Mouse (Mus musculus) megakaryocyte, embryonic 14.5 days (primary cell): ENCODE results near the gene Pgr.

ENCODE experiments used
- FLI1 ChIP-seq: IDR thresholded peaks from 2 replicates; pipeline ENCODE4 v1.6.1; 2012; ENCODE audit warnings: low read length, inconsistent platforms, mixed read lengths
- GATA1 ChIP-seq: IDR thresholded peaks from 3 replicates; pipeline ENCODE4 v1.6.1; 2012; ENCODE audit warnings: mixed read lengths, low read length, inconsistent platforms, borderline replicate concordance

DNA sequence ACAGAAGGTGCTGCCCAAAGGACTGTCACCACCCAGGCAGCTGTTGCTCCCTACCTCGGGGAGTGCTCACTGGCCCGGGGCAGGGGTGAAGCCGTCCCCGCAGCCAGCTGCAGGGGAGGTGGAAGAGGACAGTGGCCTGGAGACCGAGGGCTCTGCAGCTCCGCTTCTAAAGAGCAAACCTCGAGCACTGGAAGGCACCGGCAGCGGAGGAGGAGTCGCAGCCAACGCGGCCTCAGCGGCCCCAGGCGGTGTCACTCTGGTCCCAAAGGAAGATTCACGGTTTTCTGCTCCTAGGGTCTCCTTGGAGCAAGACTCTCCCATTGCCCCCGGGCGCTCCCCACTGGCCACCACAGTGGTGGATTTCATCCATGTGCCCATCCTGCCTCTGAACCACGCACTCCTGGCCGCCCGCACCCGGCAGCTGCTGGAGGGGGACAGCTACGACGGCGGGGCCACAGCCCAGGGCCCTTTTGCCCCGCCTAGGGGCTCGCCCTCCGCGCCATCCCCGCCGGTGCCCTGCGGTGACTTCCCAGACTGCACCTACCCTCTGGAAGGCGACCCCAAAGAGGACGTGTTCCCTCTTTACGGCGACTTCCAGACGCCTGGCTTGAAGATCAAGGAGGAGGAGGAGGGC, 1.5 kb downstream of the Pgr start:
- TF ChIP-seq GATA1 (no peak), FLI1 (no peak)
